ENCODE assay signal across 15 mouse cellular contexts in genomic region chr9:67211220-67211619, GRCm38 (mm10).
"Had no signal": no experiment of that assay in that cellular context is flagged by ENCODE, and none has a peak within 500 bp of the region (broad histone marks: within the 10 kb centered on the region; RNA-seq: fewer than 3 reads in every experiment).

No protein-coding gene starts in this region.

- H3K4me3 ChIP-seq: neural tube, embryonic 13.5 days; neural tube, embryonic 15.5 days; stomach, embryonic 15.5 days had no signal

- H3K27me3 ChIP-seq: neural tube, embryonic 13.5 days; neural tube, embryonic 15.5 days; stomach, embryonic 15.5 days had no signal

- H3K36me3 ChIP-seq: neural tube, embryonic 13.5 days; neural tube, embryonic 15.5 days; stomach, embryonic 15.5 days had no signal

- DNase-seq: retina, postnatal 1 day; right cerebral cortex, adult 18-20 months; right cerebral cortex, postnatal 14 days; right cerebral cortex, postnatal 25 days; right cerebral cortex, postnatal 4 days; spleen, adult 18-20 months; thymus, adult 2 months; thymus, postnatal 14 days; thymus, postnatal 25 days; thymus, postnatal 36 days; thymus, postnatal 4 days had no signal

- H3K4me2 ChIP-seq: neural tube, embryonic 13.5 days; neural tube, embryonic 15.5 days; stomach, embryonic 15.5 days had no signal

- H3K4me1 ChIP-seq: neural tube, embryonic 13.5 days; neural tube, embryonic 15.5 days had no signal

- H3K27ac ChIP-seq: neural tube, embryonic 13.5 days; neural tube, embryonic 15.5 days; stomach, embryonic 15.5 days; stomach, postnatal 0 days had no signal

- H3K9ac ChIP-seq: neural tube, embryonic 13.5 days; neural tube, embryonic 15.5 days; stomach, embryonic 15.5 days had no signal

- H3K9me3 ChIP-seq: neural tube, embryonic 13.5 days; neural tube, embryonic 15.5 days; stomach, embryonic 15.5 days had no signal
